Mouse (Mus musculus) CD4-positive, CD25-positive, alpha-beta regulatory T cell, adult 4 months (primary cell): ENCODE data around the gene Uhrf1bp1. TPM values are rescaled to one million over a fixed set of nuclear protein-coding genes. Genes with fewer than 3 reads are reported as not detected.
"Not testable (repeated sequence)": the region's sequence is repeated elsewhere in the genome, so short reads cannot be mapped to it uniquely, and the experiment has no call there.

Experiments
- ATAC-seq: one replicate; pipeline ENCODE4 v1.8.0; 2017
- polyA plus RNA-seq, 2 experiments: library from polyadenylated mRNA; unstranded; fragments of 100-300 nt; shearing (Covaris generic); gene quantifications; one replicate each; pipeline ENCODE4 v1.2.1; 2017

Uhrf1bp1 gene
- polyA plus RNA-seq, result 1 to 10 TPM in 1 of 2 experiments, under 1 TPM in 1; 0.65 to 1.3 TPM

- peak; percentile 86 for ATAC-seq
These were observed at the start of gene Uhrf1bp1 for GRCm38 (mm10) chr17:27856265-27856797. Gene Uhrf1bp1, plus strand, starts transcription at chr17:27856441.

DNA sequence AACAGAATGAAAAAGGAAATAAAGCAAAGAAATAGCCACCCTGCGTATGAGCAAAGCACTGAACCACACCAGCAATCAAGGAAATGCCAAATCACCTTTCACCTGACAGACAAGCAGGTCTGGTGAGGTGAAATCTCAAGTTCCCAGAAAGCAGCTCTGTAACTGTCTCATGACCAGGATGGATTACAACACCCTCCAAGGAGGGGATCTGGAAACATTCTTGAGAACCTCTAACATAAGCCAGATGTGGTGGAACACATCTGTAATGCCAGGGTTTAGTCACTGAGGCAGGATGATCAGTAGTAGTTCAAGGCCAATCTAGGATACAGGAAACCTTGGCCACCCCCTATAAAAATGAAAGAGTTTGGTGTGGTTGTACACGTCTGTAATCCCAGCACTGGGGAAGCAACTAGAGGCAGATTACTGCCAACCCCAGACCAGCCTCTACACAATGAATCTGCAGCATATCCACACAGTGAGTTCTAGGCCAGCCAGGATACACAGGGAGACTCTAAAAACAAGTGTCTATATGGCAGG is 48.6 kb upstream of the Uhrf1bp1 start:
- no peak for ATAC-seq

- no peak for ATAC-seq
These were observed 45.5 kb upstream of the Uhrf1bp1 start for GRCm38 (mm10) chr17:27810569-27811331.

DNA sequence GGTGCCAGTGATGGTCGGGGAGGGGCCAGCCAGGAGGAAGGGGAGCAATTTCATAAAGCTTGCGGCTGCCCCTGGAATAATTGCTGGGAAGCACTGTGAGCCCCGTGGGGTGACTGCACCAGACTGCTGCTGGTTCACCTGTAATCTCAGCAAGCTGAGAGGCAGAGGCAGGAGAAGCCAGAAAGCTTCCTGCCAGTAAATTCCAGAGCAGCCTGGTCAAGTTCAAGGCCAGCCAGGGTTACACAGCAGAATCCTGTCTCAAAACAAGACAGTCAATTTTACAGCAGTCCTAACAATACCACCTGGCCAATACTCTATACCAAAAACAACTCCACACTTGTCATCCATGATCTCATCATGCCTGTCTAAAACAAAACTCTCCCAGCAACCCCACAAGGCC is 44.3 kb upstream of the Uhrf1bp1 start:
- ATAC-seq, result no peak

DNA sequence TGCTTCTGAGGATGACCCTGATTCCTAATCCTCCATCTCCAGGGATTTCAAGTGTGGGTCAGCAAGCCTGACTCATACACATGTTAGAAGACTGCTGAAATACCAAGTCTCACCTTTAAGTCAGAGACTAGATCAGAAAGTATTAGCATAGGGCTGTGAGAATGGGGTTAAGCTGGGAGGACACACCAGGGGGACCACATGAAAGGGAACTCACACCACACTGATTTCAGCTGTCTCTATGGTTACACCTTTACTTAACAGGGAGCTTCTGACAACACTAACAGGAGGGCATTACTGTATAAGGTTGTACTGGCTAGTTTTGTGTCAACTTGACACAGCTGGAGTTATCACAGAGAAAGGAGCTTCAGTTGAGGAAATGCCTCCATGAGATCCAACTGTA is 41.6 kb upstream of the Uhrf1bp1 start:
- ATAC-seq, result no peak

DNA sequence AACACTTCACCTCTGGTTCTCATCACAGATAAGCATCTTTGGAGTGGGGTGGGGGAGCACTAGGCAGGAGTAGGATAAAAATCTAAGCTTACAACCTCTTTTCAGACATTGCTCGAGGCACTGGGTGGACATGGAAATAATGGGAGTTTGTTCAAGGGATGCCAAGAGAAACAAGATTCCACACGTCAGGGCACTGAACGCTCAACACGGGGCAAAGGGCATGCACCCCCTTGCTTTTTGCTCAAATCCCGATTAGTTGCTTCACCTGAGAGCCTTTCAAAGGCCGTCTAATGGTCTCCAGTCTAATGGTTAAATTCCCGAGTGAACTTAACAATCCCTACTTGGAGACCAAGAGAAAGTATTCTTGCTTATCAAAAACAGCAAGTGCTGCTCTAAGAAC is 37.2 kb upstream of the Uhrf1bp1 start:
- ATAC-seq, result no peak

DNA sequence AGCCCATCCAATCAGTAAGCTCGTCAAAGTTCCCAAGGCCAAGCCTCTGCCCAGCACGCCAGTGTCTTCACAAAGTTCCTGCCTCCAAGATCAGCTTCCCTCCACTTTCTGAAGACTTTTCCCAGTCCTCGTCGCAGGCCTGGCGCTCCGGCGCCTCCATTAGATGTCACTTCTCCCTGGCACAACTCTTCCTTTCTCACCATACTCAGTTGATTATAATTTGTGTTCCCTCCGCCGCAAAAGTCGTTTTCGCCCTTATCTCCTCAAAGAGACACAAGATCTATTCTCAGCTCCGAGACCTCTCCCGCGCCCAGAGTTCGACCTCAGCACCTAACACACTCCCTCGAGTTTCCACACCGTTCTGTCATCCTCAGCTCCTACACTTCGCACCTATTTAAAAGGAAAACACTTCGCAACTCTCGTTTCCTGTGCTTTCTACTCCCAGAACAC is 36.7 kb upstream of the Uhrf1bp1 start:
- ATAC-seq, result peak; percentile 3

DNA sequence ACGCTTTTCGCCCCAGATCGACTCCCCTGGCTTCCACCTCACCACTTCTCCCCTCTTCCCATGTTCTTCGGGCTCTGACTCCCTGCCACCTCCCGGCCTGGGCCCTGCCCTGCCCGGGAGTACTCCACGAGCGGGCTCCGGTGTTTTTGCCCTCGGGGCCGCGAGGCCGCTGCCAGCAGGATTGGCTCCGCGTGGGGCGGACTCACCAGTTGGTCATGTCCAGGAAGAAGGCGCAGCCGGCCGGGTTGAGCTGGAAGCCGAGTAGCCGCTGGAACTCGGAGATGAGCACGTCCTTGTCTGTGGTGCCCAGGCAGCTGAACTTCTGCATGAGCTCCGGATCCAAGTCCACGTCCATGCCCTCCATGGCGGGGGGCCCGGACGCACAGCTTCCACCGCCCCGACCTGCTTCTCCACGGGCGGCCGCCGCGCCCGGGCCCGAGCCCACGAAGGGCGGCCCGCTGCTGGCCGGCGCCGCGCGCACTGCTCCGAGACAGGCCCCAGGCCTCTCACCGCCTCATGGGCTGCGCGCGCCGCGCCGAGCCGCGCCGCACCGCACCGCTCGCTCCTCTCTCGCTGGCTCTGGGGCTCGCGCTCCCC is 36.2 kb upstream of the Uhrf1bp1 start:
- ATAC-seq, result peak; percentile 6

- ATAC-seq, result peak; percentile 94
These were observed 35.5 kb upstream of the Uhrf1bp1 start, which contains the start of gene D17Wsu92e for GRCm38 (mm10) chr17:27820568-27821406. Gene D17Wsu92e, minus strand, starts transcription at chr17:27820648.

GRCm38 (mm10) chr17:27821407-27822338 is 34.6 kb upstream of the Uhrf1bp1 start:
- ATAC-seq, result no peak

DNA sequence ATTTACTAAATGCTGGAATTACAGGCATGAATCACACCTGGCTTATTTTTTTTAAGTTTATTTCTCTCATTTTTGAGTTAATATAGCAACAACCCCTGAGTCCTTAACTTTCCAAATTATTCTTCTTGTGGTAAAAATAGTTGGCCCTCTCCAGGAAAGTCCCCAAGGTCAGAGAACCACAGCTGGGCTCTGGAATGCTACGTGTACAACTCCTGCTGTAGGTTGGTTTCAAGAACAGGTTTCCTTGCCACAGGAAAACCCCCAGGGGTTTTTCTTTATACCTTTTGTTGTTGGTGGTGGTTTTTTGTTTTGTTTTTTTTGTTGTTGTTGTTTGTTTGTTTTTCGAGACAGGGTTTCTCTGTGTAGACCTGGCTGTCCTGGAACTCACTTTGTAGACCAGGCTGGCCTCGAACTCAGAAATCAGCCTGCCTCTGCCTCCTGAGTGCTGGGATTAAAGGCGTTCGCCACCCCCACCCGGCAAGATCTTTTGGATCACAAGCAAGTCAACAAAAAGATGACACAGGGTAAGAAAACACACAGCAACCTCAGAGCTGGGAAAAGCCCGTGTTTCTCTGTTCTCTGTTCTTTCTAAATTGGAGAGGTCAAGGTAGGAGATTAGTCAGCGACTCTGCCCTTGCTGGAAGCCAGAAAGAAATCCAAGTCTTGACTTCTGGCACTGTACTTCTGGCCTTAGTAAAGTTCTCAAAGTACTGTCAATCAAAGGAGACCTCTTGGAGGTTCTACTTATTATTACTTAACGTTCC is 32.9 kb upstream of the Uhrf1bp1 start:
- no peak for ATAC-seq

DNA sequence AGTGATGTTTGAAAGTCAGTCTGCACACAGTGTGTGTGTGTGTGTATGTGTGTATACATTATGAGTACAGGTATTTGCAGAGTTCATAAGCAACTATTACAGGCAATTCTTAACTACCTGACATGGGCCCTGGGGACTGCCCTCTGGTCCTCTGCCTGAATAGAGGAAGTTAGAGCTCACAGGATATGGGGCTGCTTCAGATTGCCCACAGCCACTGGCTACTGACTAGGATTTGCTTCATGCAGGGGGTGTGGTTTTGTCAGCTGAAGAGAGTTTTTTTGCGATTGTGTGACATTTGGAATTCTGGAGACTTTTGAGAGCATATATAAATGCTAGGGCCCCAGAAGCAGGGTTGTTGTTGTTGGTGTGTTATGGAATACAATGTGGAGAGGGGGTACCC is 31.3 kb upstream of the Uhrf1bp1 start:
- ATAC-seq, result no peak

GRCm38 (mm10) chr17:27825539-27825938 is 30.7 kb upstream of the Uhrf1bp1 start:
- ATAC-seq, result peak; percentile 6

GRCm38 (mm10) chr17:27825984-27826905 is 30.0 kb upstream of the Uhrf1bp1 start:
- ATAC-seq, result peak; percentile 86

DNA sequence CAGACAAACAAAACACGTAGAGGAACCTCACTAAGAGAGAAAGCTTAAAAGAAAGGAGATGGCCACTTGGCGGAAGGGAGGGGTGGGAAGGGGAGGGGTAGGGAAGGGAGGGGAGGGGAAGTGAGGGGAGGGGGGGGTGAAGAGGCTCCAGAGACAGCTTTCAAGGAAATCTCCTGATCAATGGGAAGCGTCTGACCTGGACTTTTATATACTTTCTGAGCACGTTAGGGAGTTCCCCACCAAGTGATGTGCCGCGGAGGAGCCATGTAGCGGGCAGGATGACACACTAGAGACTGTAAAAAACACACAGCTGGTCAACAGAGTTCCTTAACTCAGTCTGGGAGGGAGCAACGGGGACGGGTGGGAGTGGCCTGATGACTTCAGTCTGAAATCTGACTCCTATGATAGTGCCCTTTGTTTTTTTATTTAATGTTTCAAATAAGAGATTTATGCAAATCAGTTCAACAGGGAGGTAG is 29.3 kb upstream of the Uhrf1bp1 start:
- peak; percentile 23 for ATAC-seq

- no peak for ATAC-seq
These were observed 28.7 kb upstream of the Uhrf1bp1 start for GRCm38 (mm10) chr17:27827511-27827910.

DNA sequence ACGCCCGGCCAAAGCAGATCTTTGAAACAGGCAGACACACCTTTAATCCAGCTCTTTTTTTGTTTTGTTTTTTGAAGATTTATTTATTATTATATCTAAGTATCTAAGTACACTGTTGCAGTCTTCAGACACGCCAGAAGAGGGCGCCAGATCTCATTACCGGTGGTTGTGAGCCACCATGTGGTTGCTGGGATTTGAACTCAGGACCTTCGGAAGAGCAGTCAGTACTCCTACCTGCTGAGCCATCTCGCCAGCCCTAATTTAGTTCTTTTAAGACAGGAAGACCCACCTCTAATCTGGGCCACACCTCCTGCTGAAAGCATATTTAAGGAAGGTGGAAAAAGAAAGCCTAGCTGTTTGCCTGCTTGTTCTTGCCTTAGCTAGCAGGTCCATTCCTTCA is 25.8 kb upstream of the Uhrf1bp1 start:
- ATAC-seq, result no peak

DNA sequence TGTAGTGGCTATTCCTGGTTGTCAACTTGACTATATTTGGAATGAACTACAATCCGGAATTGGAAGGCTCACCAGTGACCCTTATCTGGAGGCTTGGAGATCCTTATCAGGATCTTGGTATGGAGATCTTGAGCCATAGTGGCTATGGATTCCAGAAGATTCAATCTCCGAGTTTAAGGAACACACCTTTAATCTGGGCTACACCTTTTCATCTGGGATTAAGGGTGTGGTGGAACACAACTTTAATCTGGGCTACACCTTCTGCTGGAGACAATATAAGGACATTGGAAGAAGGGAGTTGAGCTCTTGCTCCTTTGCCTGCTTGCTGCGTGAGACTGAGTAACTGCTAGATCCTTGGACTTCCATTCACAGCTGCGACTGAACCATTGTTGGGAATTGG is 18.4 kb upstream of the Uhrf1bp1 start, which contains the start of gene Snrpc:
Gene Snrpc, plus strand, starts transcription at position 301 of the 400 bp plus-strand sequence.
- not testable (repeated sequence) for ATAC-seq
